Mouse (Mus musculus): ENCODE results near the gene Ttc23l. TPM values are rescaled to one million over a fixed set of nuclear protein-coding genes. Genes with fewer than 3 reads are reported as not detected.

Gene Ttc23l
- polyA plus RNA-seq, 1 experiment from 2014 or later: not detected

DNA sequence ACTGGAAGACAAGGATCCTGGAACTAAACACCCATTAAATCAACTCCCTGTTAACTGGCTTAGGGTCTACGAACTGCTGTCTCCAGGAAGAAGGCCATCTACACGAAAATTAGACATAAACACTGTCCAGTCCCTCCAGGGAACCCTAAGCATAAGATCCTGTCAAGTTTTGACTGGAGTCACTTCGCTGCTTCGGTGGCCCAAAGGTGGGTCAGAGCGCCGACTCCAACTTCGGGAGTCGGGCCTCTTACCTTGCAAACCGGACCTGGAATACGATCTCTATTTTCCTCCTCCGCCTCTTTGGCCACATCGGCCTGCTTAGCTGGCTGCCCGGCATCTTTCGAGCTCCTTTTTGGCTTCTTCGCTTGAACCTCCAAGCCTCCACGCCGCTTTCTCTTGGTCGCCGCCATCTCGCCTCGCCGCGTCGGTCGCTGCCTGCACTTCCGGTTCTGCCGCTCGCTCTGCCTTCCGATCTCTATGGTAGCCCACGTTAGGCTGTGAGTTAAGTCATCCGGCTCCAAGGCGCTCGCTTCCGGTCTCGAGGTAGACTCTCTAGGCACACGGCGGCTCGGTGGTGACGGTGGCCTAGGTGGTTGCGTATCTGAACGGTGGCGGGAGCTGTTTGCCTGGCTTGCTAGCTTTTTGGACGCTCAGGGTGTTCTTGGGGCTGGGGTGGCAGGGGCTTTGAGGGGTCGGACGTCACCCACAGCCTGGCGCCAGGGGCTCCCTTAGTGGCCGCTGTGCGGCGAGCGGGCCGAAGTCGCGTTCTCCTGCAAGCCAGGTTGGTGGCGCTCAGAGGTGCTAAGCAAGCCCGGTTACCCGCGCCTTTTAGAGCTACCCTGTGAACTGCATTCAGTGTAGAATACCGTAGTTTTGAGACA, 72.7 kb downstream of the Ttc23l start, which contains the start of the genes Brix1 and Rad1:
Gene Brix1, minus strand, starts transcription at position 464 of the 881 bp plus-strand sequence.
Gene Rad1, plus strand, starts transcription at position 535 of the 881 bp plus-strand sequence.
- peak within 1 kb of the TSS; percentile 94 for H3K4me2 ChIP-seq (ENCODE audit: low read length)
- H3K4me1 ChIP-seq (replicated peaks; ENCODE audit: control insufficient read depth, insufficient read depth, low read length): peaks cover 20% of the 10 kb centered on the region
- peak; percentile 98 for DNase-seq (ENCODE audit: low spot score)
- under 1% methylated on average over 58 of the region's 58 CpGs for WGBS
- H3K9ac ChIP-seq (ENCODE audit: low read length): peak within 1 kb of the TSS; percentile 88
- peaks cover 49% of the 10 kb centered on the region for H3K36me3 ChIP-seq (ENCODE audit: control insufficient read depth, insufficient read depth, low read length)
- no peaks in the 10 kb centered on the region for H3K9me3 ChIP-seq (ENCODE audit: control insufficient read depth, low read length)
- no peaks in the 10 kb centered on the region for H3K27me3 ChIP-seq (replicated peaks; ENCODE audit: control insufficient read depth, insufficient read depth, low read length)
- peak within 1 kb of the TSS; percentile 62 for H3K27ac ChIP-seq (ENCODE audit: low read depth)
- H3K4me3 ChIP-seq (ENCODE audit: low read depth, low read length): peak within 1 kb of the TSS; percentile 90
- ATAC-seq (replicated peaks; ENCODE audit: low FRiP score, low TSS enrichment, low read depth): peak; percentile 100

DNA sequence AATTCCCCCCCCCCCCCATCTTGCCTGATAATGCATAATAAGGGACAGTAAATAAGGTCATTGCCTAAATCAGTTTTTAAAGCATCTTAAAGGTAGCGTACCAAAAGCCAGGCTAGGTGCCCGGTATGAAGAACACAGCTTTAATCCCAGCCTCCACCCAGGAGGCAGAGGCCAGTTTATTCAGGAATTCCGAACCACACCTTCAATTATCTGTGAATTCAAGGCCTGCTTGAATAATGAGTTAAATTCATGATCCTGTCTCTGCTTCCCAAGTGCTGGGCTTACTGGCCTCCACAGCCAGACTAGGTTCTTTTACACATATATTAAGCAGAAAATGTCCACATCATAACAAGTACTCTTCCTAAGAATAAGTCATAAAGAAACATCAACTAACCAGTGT, 87.5 kb downstream of the Ttc23l start:
- ATAC-seq (replicated peaks; ENCODE audit: low FRiP score, low TSS enrichment, low read depth): no peak
- H3K4me3 ChIP-seq (ENCODE audit: low read depth, low read length): peak overlapping the region; percentile 77
- H3K9ac ChIP-seq (ENCODE audit: low read length): peak overlapping the region; percentile 77
- H3K4me2 ChIP-seq (ENCODE audit: low read length): peak overlapping the region; percentile 87
- WGBS: 11% methylated on average over 3 of the region's 3 CpGs
- peaks cover 7% of the 10 kb centered on the region; the same call in 1 of the 2 replicates for H3K4me1 ChIP-seq (replicated peaks; ENCODE audit: control insufficient read depth, insufficient read depth, low read length)
- no peaks in the 10 kb centered on the region for H3K27me3 ChIP-seq (replicated peaks; ENCODE audit: control insufficient read depth, insufficient read depth, low read length)
- H3K27ac ChIP-seq (ENCODE audit: low read depth): no peak overlapping the region
- peaks cover 10% of the 10 kb centered on the region for H3K36me3 ChIP-seq (ENCODE audit: control insufficient read depth, insufficient read depth, low read length)
- no peaks in the 10 kb centered on the region for H3K9me3 ChIP-seq (ENCODE audit: control insufficient read depth, low read length)
- DNase-seq (ENCODE audit: low spot score): no peak

DNA sequence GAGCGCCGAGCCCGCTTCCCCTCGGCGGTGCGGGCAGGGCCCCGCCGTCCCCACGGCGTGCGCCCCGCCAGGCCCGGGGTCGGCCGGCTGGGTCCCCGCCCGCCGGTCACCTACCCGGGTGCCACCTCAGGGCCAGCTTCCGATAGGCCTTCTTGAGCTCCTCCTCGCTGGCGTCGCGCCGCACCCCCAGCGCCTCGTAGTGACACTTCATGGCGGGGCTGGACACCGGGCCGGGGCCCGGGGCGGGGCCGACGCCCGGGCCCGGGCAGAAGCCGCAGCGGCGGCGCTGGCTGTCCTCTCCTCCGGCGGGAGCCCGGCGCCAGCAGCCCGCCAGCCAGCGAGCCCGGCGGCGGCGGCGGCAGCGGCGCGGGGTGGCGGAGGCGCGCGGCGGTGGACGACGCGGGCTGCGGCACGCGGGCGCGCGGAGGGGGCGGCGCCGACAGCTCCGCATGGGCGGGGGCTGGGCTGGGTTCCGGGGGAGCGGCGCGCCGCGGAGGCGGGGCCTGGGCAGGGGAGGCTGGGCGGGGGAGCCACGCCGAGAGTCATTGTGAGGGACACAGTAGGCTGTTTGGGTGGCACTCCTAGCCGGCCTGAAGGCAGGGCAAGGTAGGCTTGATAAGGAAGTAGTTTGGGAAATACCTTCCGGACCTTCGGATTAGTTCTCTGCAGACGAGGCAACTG, 88.2 kb downstream of the Ttc23l start, which contains the start of gene Dnajc21:
Gene Dnajc21, minus strand, starts transcription at position 366 of the 681 bp plus-strand sequence.
- H3K4me1 ChIP-seq (replicated peaks; ENCODE audit: control insufficient read depth, insufficient read depth, low read length): peaks cover 7% of the 10 kb centered on the region; the same call in 1 of the 2 replicates
- ATAC-seq (replicated peaks; ENCODE audit: low FRiP score, low TSS enrichment, low read depth): peak; percentile 95
- 0% methylated on average over 28 of the region's 87 CpGs for WGBS

GRCm38 (mm10) chr15:10469641-10470150, 88.8 kb downstream of the Ttc23l start:
- DNase-seq (ENCODE audit: low spot score) (peak; percentile 84), ATAC-seq (replicated peaks; ENCODE audit: low FRiP score, low TSS enrichment, low read depth) (no peak)

More for the DNA sequence above, 88.2 kb downstream of the Ttc23l start, which contains the start of gene Dnajc21:
- Histone ChIP-seq H3K4me3 (ENCODE audit: low read depth, low read length) (peak within 1 kb of the TSS; percentile 77), H3K4me2 (ENCODE audit: low read length) (peak within 1 kb of the TSS; percentile 87), H3K36me3 (ENCODE audit: control insufficient read depth, insufficient read depth, low read length) (peaks cover 3% of the 10 kb centered on the region), H3K9me3 (ENCODE audit: control insufficient read depth, low read length) (no peaks in the 10 kb centered on the region), H3K27ac (ENCODE audit: low read depth) (peak within 1 kb of the TSS; percentile 51), H3K9ac (ENCODE audit: low read length) (peak within 1 kb of the TSS; percentile 77), H3K27me3 (replicated peaks; ENCODE audit: control insufficient read depth, insufficient read depth, low read length) (no peaks in the 10 kb centered on the region)
- peak; percentile 89 for DNase-seq (ENCODE audit: low spot score)

DNA sequence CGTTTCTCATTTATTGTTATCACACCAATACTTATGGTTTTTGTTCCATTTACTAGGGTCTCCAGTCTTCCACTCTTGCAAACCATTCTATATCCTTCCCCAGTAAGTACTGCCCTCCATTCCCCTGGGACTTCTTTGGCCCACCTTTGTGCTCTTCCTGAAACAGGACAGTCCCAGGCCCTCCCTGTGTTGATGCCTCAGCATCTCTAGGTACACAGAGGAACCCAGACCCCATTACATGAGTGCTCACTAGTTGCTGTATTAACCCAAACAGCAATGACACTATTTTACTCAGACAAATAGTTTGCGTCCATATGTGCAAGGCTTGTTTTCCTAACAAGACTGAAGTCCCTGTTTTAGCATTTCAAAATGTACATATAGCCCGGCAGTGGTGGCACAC, 89.7 kb downstream of the Ttc23l start:
- no peak overlapping the region for H3K4me2 ChIP-seq (ENCODE audit: low read length)
- H3K27ac ChIP-seq (ENCODE audit: low read depth): no peak overlapping the region
- WGBS: 86% methylated on average over 3 of the region's 3 CpGs
- H3K9ac ChIP-seq (ENCODE audit: low read length): no peak overlapping the region
- peaks cover 7% of the 10 kb centered on the region; the same call in 1 of the 2 replicates for H3K4me1 ChIP-seq (replicated peaks; ENCODE audit: control insufficient read depth, insufficient read depth, low read length)
- DNase-seq (ENCODE audit: low spot score): no peak
- no peaks in the 10 kb centered on the region for H3K27me3 ChIP-seq (replicated peaks; ENCODE audit: control insufficient read depth, insufficient read depth, low read length)
- H3K9me3 ChIP-seq (ENCODE audit: control insufficient read depth, low read length): no peaks in the 10 kb centered on the region
- ATAC-seq (replicated peaks; ENCODE audit: low FRiP score, low TSS enrichment, low read depth): no peak
- H3K36me3 ChIP-seq (ENCODE audit: control insufficient read depth, insufficient read depth, low read length): no peaks in the 10 kb centered on the region
- H3K4me3 ChIP-seq (ENCODE audit: low read depth, low read length): no peak overlapping the region

More at GRCm38 (mm10) chr15:10469641-10470150, 88.8 kb downstream of the Ttc23l start:
- under 1% methylated on average over 40 of the region's 40 CpGs for whole genome bisulfite sequencing
- Histone ChIP-seq H3K36me3 (ENCODE audit: control insufficient read depth, insufficient read depth, low read length) (no peaks in the 10 kb centered on the region), H3K9ac (ENCODE audit: low read length) (peak overlapping the region; percentile 77), H3K9me3 (ENCODE audit: control insufficient read depth, low read length) (no peaks in the 10 kb centered on the region), H3K27ac (ENCODE audit: low read depth) (peak overlapping the region; percentile 51), H3K4me2 (ENCODE audit: low read length) (peak overlapping the region; percentile 87), H3K4me1 (replicated peaks; ENCODE audit: control insufficient read depth, insufficient read depth, low read length) (peaks cover 7% of the 10 kb centered on the region; the same call in 1 of the 2 replicates), H3K4me3 (ENCODE audit: low read depth, low read length) (peak overlapping the region; percentile 77), H3K27me3 (replicated peaks; ENCODE audit: control insufficient read depth, insufficient read depth, low read length) (no peaks in the 10 kb centered on the region)

DNA sequence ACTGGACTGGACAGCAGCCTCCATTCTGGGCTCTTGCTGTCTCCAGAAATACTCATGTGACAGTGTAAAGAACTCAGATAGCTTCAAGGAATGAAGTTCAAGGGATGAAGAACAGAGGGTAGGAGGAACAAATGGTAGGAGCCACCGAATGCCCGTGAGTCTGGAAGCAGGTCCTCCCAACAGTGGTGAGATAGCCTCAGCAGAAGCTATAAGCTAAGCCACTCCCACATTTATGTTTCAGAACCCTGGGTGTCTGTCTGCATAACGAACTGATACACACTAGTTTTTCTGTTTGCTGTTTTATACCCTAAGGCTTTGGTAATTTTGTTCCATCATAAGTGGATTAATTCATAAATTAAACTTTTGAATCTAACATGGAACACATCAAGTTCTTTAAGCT, 93.8 kb downstream of the Ttc23l start:
- Histone ChIP-seq H3K36me3 (ENCODE audit: control insufficient read depth, insufficient read depth, low read length) (peaks cover 26% of the 10 kb centered on the region), H3K4me2 (ENCODE audit: low read length) (no peak overlapping the region), H3K27ac (ENCODE audit: low read depth) (no peak overlapping the region), H3K4me1 (replicated peaks; ENCODE audit: control insufficient read depth, insufficient read depth, low read length) (peaks cover 3% of the 10 kb centered on the region; the same call in 1 of the 2 replicates), H3K9ac (ENCODE audit: low read length) (no peak overlapping the region), H3K4me3 (ENCODE audit: low read depth, low read length) (no peak overlapping the region), H3K27me3 (replicated peaks; ENCODE audit: control insufficient read depth, insufficient read depth, low read length) (no peaks in the 10 kb centered on the region), H3K9me3 (ENCODE audit: control insufficient read depth, low read length) (no peaks in the 10 kb centered on the region)
- 85% methylated on average over 3 of the region's 3 CpGs for WGBS
- DNase-seq (ENCODE audit: low spot score): no peak
- ATAC-seq (replicated peaks; ENCODE audit: low FRiP score, low TSS enrichment, low read depth): no peak

GRCm38 (mm10) chr15:10463555-10463954, 94.9 kb downstream of the Ttc23l start:
- Histone ChIP-seq H3K9ac (ENCODE audit: low read length) (no peak overlapping the region), H3K4me2 (ENCODE audit: low read length) (no peak overlapping the region), H3K36me3 (ENCODE audit: control insufficient read depth, insufficient read depth, low read length) (peaks cover 34% of the 10 kb centered on the region), H3K4me1 (replicated peaks; ENCODE audit: control insufficient read depth, insufficient read depth, low read length) (no peaks in the 10 kb centered on the region), H3K9me3 (ENCODE audit: control insufficient read depth, low read length) (no peaks in the 10 kb centered on the region), H3K27ac (ENCODE audit: low read depth) (no peak overlapping the region), H3K27me3 (replicated peaks; ENCODE audit: control insufficient read depth, insufficient read depth, low read length) (no peaks in the 10 kb centered on the region), H3K4me3 (ENCODE audit: low read depth, low read length) (no peak overlapping the region)
- 90% methylated on average over 5 of the region's 5 CpGs for WGBS
- DNase-seq (ENCODE audit: low spot score) (no peak), ATAC-seq (replicated peaks; ENCODE audit: low FRiP score, low TSS enrichment, low read depth) (no peak)

GRCm38 (mm10) chr15:10460986-10461385, 97.5 kb downstream of the Ttc23l start:
- Histone ChIP-seq H3K27me3 (replicated peaks; ENCODE audit: control insufficient read depth, insufficient read depth, low read length) (no peaks in the 10 kb centered on the region), H3K36me3 (ENCODE audit: control insufficient read depth, insufficient read depth, low read length) (peaks cover 48% of the 10 kb centered on the region), H3K9me3 (ENCODE audit: control insufficient read depth, low read length) (no peaks in the 10 kb centered on the region), H3K4me2 (ENCODE audit: low read length) (no peak overlapping the region), H3K4me1 (replicated peaks; ENCODE audit: control insufficient read depth, insufficient read depth, low read length) (no peaks in the 10 kb centered on the region), H3K4me3 (ENCODE audit: low read depth, low read length) (no peak overlapping the region), H3K9ac (ENCODE audit: low read length) (no peak overlapping the region), H3K27ac (ENCODE audit: low read depth) (no peak overlapping the region)
- no peak for DNase-seq (ENCODE audit: low spot score)
- 84% methylated on average over 12 of the region's 12 CpGs for WGBS
- ATAC-seq (replicated peaks; ENCODE audit: low FRiP score, low TSS enrichment, low read depth): no peak

Data from intestine, embryonic 14.5 days (tissue).